In the genomic region with DNA sequence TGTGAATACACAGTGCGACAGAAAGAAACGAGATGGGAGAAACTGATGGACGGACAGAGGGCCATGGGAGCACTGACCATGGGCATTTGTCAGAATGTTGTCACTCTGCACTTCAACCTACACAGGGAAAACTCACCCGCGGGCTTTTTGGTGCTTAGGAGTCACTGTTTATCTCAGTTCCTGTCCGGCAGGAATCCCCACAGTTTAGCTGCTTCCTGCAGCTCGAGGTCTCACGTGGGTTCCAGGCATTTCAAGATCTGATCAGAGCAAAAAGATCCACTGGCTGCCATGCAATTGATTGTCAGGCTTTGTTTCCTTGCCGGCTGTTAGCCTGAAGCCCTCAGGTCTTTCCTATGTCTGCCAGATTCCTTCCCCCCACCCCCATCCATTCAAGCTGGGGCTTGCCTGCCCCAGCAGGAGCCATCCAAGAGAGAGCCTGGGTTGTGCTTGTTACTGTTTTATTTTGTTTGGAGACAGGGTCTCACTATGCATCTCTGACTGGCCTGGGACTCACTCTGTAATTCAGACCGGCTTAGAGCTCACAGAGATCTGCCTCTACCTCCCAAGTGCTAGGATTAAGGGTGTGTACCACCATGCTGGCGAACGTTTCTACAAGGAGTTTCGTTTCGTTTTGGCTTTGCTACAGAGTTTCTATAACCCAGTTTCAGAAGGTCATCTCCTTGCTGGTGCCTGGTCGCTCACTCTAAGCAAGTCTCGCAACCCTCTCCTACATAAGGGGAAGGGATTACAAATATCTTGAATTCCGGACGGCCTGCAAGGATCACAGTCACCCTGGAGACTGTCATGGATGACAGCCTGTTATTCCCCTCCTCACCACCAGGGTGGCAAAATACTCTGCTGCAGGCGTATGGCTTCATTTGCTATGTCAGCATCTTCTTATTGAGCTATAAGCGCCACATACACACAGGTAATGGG, we compare ENCODE assay signal across 8 mouse cellular contexts. TPM values are rescaled to one million over a fixed set of nuclear protein-coding genes. Genes with fewer than 3 reads are reported as not detected.
DNase-seq lines count a peak whose midpoint lies in the region; ATAC-seq and TF ChIP-seq lines count a peak whose summit lies in the region.

No protein-coding gene starts in this region.

- H3K9ac ChIP-seq in MEL (ENCODE audit: control insufficient read depth, low read depth, low read length, poor library complexity, severe bottlenecking): peak overlapping the region; percentile 38
- peak overlapping the region; percentile 29 for H3K9ac ChIP-seq in liver, embryonic 12.5 days

- no peaks in the 10 kb centered on the region for H3K27me3 ChIP-seq in MEL (ENCODE audit: control insufficient read depth in 1 of 2, insufficient read depth in 2 of 2, low read length in 2 of 2)
- H3K27me3 ChIP-seq in hindbrain, embryonic 10.5 days (ENCODE audit: insufficient read depth, poor library complexity, severe bottlenecking): peaks cover 13% of the 10 kb centered on the region; the same call in 1 of the 2 replicates
- H3K27me3 ChIP-seq in liver, embryonic 12.5 days (replicated peaks): 0 out of 2 replicates have a peak, but pooled peaks cover 3% of the 10 kb centered on the region

- no peaks in the 10 kb centered on the region for H3K9me3 ChIP-seq in MEL (replicated peaks; ENCODE audit: insufficient read depth, low read length)
- no peaks in the 10 kb centered on the region for H3K9me3 ChIP-seq in hindbrain, embryonic 10.5 days
- no peaks in the 10 kb centered on the region for H3K9me3 ChIP-seq in liver, embryonic 12.5 days (replicated peaks)

- peak overlapping the region; percentile 67 for H3K4me2 ChIP-seq in liver, embryonic 12.5 days

- peak; percentile 93 for ATAC-seq in erythroblast, adult 5-6 weeks (replicated peaks; ENCODE audit: low FRiP score, poor library complexity, severe bottlenecking)
- ATAC-seq in liver, embryonic 12.5 days: peak; percentile 57
- peak; percentile 82 for ATAC-seq in monocyte, adult 5-6 weeks (replicated peaks; ENCODE audit: insufficient number of reproducible peaks, low FRiP score, low TSS enrichment, poor library complexity, severe bottlenecking)

- peaks cover 0 to 4% of the 10 kb centered on the region in 2 experiments; a peak in 2 of 4 replicates for H3K36me3 ChIP-seq in MEL (ENCODE audit: control insufficient read depth in 1 of 2, insufficient read depth in 2 of 2, low read length in 2 of 2)
- no peaks in the 10 kb centered on the region for H3K36me3 ChIP-seq in hindbrain, embryonic 10.5 days
- H3K36me3 ChIP-seq in liver, embryonic 12.5 days: no peaks in the 10 kb centered on the region

- H3K27ac ChIP-seq in MEL (ENCODE audit: control insufficient read depth, low read depth, low read length): no peak overlapping the region
- peak overlapping the region; percentile 64 for H3K27ac ChIP-seq in hindbrain, embryonic 10.5 days
- no peak overlapping the region for H3K27ac ChIP-seq in liver, embryonic 12.5 days

- peak; percentile 39 to 90 (median 64) for TF ChIP-seq CTCF in MEL (IDR thresholded peaks at IDR 0.05 in 2 of 3, conservative IDR thresholded peaks at IDR 0.05 in 1 of 3; ENCODE audit: control insufficient read depth in 1 of 3, insufficient read depth in 1 of 3, low read depth in 2 of 3, low read length in 3 of 3, poor library complexity in 1 of 3, severe bottlenecking in 1 of 3)

- peak; percentile 29 for TF ChIP-seq RAD21 in MEL (IDR thresholded peaks at IDR 0.05; ENCODE audit: low read depth, low read length)

- DNase-seq in gastrocnemius, adult 18-20 months (ENCODE audit: low spot score): peak; percentile 46
- DNase-seq in gastrocnemius, postnatal 25 days: no peak
- peak; percentile 75 for DNase-seq in MEL (ENCODE audit: low read depth, low spot score)
- DNase-seq in hindbrain, embryonic 10.5 days (ENCODE audit: low spot score): peak; percentile 61
- DNase-seq in layer of hippocampus, adult 9-11 months: no peak

- no peak for TF ChIP-seq EP300 in MEL (IDR thresholded peaks at IDR 0.05; ENCODE audit: low read depth in 1 of 2, low read length in 2 of 2)

- WGBS in hindbrain, embryonic 10.5 days: 32% methylated on average over 20 of the region's 20 CpGs
- WGBS in liver, embryonic 12.5 days (ENCODE audit: insufficient replicate concordance): 27% methylated on average over 20 of the region's 20 CpGs

- TF ChIP-seq POLR2A in MEL (IDR thresholded peaks at IDR 0.05; ENCODE audit: control insufficient read depth in 1 of 2, insufficient read depth in 1 of 2, low read depth in 1 of 2, low read length in 2 of 2, poor library complexity in 1 of 2): no peak

- no peaks in the 10 kb centered on the region for H3K79me2 ChIP-seq in MEL (ENCODE audit: control insufficient read depth, insufficient read depth, low read length, poor library complexity)

- H3K4me1 ChIP-seq in MEL (ENCODE audit: control insufficient read depth in 1 of 2, insufficient read depth in 2 of 2, low read length in 2 of 2): peaks cover 3 to 12% of the 10 kb centered on the region in 2 experiments; a peak in 3 of 4 replicates
- H3K4me1 ChIP-seq in hindbrain, embryonic 10.5 days (replicated peaks): peaks cover 17% of the 10 kb centered on the region
- peaks cover 24% of the 10 kb centered on the region for H3K4me1 ChIP-seq in liver, embryonic 12.5 days

- H3K4me3 ChIP-seq in MEL (ENCODE audit: control insufficient read depth in 1 of 2, insufficient read depth in 1 of 2, low read depth in 2 of 2, low read length in 2 of 2): peak overlapping the region; percentile 39 to 65
- H3K4me3 ChIP-seq in hindbrain, embryonic 10.5 days: peak overlapping the region; percentile 41
- H3K4me3 ChIP-seq in liver, embryonic 12.5 days: peak overlapping the region; percentile 57

TF ChIP-seq in MEL, 35 proteins besides CTCF, POLR2A, EP300 and RAD21:
- TF ChIP-seq MAFK (IDR thresholded peaks at IDR 0.05; ENCODE audit: borderline replicate concordance, low read depth, low read length): peak; percentile 98
- TF ChIP-seq SMC3 (IDR thresholded peaks at IDR 0.05; ENCODE audit: low read depth, low read length): peak; percentile 45
- TF ChIP-seq MXI1 (IDR thresholded peaks at IDR 0.05; ENCODE audit: low read depth, low read length): no peak
- TF ChIP-seq MYC (IDR thresholded peaks at IDR 0.05; ENCODE audit: low read depth, low read length): 0 out of 2 replicates have a peak, but pooled peaks have one; percentile 23

RNA-seq across cellular contexts. Expression of gene Atp2a3, which starts 20.5 kb away (rescaled TPM):
- total RNA-seq in gastrocnemius, adult 18-20 months (2021): 1 to 10 TPM; 4.3 to 6.0 TPM
- 10 to 100 TPM in 1 of 2 experiments, 1 to 10 TPM in 1; 7.2 to 12.9 TPM for total RNA-seq in gastrocnemius, postnatal 25 days (2021)
- total RNA-seq in MEL (2012; rRNA removed): 10.7 and 16.4 TPM in 2 replicates
- polyA plus RNA-seq in MEL (2012; ENCODE audit: insufficient read depth in 1 of 2, insufficient read length in 2 of 2, low read depth in 1 of 2, low replicate concordance in 2 of 2, missing spikeins in 1 of 2): 10 to 100 TPM in 1 of 2 experiments, not detected in 1; 49.9 TPM
- 27.0 and 30.7 TPM in 2 replicates for total RNA-seq in erythroblast, adult 5-6 weeks (2015; ENCODE audit: low replicate concordance)
- total RNA-seq in erythroblast, adult 5-6 weeks (2017; ENCODE audit: low replicate concordance): 22.7 and 25.3 TPM in 2 replicates
- polyA plus RNA-seq in hindbrain, embryonic 10.5 days (2016; fragmentation: Nextera tagmentation; extraction: Ambion mirVana): 1.4 and 1.6 TPM in 2 replicates
- 17.5 and 18.9 TPM in 2 replicates for polyA plus RNA-seq in liver, embryonic 12.5 days (2016; fragmentation: Nextera tagmentation; extraction: Ambion mirVana)
- total RNA-seq in monocyte, adult 5-6 weeks (2017): 107 to 245 TPM (median 115 TPM) in 3 replicates

RNA-seq across cellular contexts. Expression of gene P2rx1, which starts 58.4 kb away (rescaled TPM):
- total RNA-seq in gastrocnemius, adult 18-20 months (2021): under 1 TPM; 0.62 to 0.78 TPM
- total RNA-seq in gastrocnemius, postnatal 25 days (2021): 1 to 10 TPM in 1 of 2 experiments, under 1 TPM in 1; 0.31 to 1.6 TPM
- 3.0 and 3.1 TPM in 2 replicates for total RNA-seq in MEL (2012; rRNA removed)
- 1 to 10 TPM in 1 of 2 experiments, not detected in 1; 8.1 TPM for polyA plus RNA-seq in MEL (2012; ENCODE audit: insufficient read depth in 1 of 2, insufficient read length in 2 of 2, low read depth in 1 of 2, low replicate concordance in 2 of 2, missing spikeins in 1 of 2)
- 0.58 and 1.5 TPM in 2 replicates for total RNA-seq in erythroblast, adult 5-6 weeks (2015; ENCODE audit: low replicate concordance)
- total RNA-seq in erythroblast, adult 5-6 weeks (2017; ENCODE audit: low replicate concordance): 1.5 and 3.2 TPM in 2 replicates
- polyA plus RNA-seq in hindbrain, embryonic 10.5 days (2016; fragmentation: Nextera tagmentation; extraction: Ambion mirVana): 0.83 and 1.8 TPM in 2 replicates
- 12.7 and 15.0 TPM in 2 replicates for polyA plus RNA-seq in liver, embryonic 12.5 days (2016; fragmentation: Nextera tagmentation; extraction: Ambion mirVana)
- 6.3 to 18.7 TPM (median 15.6 TPM) in 3 replicates for total RNA-seq in monocyte, adult 5-6 weeks (2017)

Comparison
In these comparisons a context has a peak if more than half of its experiments do, and no peak if none do; other contexts are left out.
1. DNase-seq: peak in gastrocnemius, adult 18-20 months (single experiment), MEL (single experiment) and hindbrain, embryonic 10.5 days (single experiment); none in gastrocnemius, postnatal 25 days (single experiment) and layer of hippocampus, adult 9-11 months (single experiment).
2. Peak in every context shown above with its lines, with median percentiles within 50 percentile points of each other: H3K4me3 ChIP-seq and ATAC-seq.